Mouse (Mus musculus): ENCODE measurements around the gene Zfp830.
A peak's percentile ranks its signal among the peaks of the same experiment; 100 is the strongest.

DNA sequence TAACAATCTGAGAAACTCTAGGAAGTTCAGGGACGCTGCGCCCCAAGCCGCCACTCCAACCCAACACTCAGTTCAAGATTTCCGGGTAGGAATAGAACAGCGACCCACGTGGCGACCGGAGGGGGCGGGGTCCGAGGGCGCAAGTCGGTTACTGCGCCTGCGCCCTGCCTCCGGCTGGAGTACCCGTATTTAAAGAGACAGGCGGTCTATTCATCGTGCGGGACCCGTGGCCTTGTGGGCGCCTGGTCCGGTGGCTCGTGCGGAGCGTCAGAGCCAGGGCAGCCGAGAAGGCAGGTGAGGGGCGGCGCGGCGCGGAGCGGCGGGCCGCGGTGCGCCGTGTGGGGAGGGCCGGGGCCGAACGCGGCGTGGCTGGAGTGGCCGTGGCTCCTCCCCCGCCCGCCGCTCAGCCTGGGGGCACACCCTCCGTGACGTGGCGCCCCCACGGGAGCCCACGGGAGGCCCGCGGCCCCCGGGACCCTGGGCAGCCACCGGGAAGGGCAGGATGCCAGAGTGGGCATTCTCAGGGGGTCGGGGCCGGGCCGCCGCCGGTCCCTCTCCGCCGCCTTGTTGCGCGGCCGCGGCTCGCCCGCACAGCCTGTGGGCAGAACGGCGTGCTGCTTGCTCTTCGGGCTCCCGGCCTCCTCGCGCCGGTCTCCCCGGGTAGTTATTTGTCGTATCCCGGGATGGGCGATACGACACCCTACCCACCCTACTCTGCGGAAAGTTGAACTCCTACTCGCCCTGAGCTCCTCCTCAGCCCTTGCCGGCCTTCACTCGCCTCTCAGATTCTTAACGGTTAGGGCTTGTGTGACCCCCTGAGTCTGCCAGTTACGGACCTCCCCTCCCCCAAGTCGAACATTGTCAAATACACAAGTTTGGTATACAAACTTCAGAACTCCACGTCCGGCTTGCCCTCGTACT lies 17.1 kb downstream of the Zfp830 start, which contains the start of gene Lig3:
- TF ChIP-seq CTCF (IDR thresholded peaks at IDR 0.05; ENCODE audit: borderline replicate concordance, insufficient read depth, low read depth, low read length), result no peak
- TF ChIP-seq POLR2A (IDR thresholded peaks at IDR 0.05; ENCODE audit: borderline replicate concordance, insufficient read depth, low read length), result peak; percentile 45; the same call in 1 of the 2 replicates
